Mouse (Mus musculus) kidney, adult 9 months (tissue): ENCODE data around the gene Efcab5.
"Not testable (repeated sequence)": the region's sequence is repeated elsewhere in the genome, so short reads cannot be mapped to it uniquely, and the experiment has no call there.

Source experiments
- DNase-seq: peaks from one replicate; pipeline ENCODE4 v3.0.0; 2022

Efcab5 gene

DNA sequence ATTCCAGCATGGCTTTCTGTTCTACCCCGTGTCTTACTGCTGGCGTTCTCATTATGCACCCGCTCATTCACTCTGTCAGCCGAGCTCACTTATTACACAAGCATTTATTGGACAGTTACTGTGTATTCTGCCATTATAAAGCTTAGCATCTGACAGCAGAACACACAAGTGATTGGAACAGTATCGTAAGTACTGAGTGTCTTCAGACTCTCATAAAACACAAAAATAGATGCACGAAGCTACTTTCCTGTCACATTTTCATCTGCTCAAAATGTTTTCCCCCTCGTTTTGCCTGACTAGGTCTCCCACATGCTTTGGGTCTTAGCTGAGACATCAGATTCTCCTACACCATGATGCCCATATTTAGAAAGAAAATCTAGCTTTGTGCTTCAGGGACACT is 14.2 kb downstream of the Efcab5 start:
- DNase-seq, result no peak

DNA sequence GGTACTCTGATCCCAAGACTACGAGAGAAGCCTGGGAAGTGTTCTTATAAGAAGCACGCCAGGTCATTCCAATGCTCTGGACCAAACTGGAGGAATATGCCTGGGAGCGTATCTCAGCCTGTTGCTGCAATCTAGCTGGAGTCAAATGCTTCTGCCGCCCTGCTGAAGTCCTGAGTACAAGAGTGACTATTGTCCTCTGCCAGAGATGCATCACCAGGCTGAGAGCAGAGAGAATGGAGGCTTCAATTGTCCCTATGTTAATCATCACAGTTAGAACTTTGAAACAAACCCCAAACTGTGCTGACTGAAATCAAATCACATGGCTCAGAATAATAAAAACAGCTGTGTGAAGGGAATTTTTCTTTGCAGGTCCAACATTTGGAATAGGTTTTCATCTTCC is 15.0 kb downstream of the Efcab5 start:
- DNase-seq, result no peak

DNA sequence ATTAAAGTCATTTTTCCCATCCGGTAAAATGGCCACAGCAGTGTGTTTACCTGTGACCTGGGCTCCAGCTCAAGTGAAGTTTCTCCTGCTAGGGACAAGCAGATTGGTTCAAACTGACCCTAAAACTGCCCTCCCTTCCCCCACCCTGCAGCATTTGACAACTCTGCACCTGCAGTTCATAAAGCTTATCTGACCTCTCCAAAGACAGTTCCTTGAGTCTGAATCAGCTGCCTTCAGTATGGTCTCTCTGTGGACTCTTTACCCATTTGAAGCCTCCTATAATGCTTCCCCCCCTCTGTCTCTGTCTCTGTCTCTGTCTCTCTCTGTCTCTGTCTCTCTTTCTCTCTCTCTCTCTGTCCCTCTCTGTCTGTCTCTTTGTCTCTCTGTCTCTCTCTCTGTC is 28.0 kb downstream of the Efcab5 start:
- DNase-seq, result no peak

DNA sequence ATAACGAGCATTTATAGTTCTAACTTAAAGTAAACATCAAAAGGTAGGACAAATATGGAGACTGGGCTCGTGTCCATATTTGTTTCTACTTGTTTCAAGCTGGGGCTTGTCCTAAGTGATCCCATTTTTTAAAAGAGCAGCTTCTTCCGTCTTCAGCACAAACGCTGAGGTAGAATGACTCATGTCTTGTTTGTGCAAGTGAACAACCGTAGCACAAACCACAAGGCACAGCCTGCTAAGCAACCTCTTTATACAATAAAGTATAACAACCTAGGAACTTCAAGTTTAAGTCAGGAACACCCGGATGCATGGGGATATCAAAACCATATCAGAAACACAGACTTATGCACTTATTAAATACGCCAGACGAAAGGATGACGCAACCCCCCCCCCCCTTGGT is 28.4 kb downstream of the Efcab5 start:
- no peak for DNase-seq

DNA sequence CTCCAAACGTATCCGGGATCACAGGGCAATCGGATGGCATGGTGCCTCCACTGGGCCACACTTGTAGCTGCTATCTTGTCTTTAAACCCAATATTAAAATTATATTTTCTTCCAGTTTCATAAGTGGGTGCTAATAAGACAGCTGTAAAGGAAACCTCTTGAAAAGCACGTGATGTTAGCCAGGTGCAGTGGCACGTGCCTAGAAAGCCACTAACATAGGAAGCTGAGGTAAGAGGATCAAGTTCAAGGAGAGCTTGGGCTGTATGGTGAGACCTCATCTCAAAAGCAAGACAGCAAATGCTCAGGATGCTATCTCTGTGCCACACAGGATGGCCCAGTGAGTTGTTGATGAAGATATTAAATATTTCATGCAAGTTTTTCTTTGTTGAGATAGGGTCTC is 34.6 kb downstream of the Efcab5 start:
- DNase-seq, result no peak

DNA sequence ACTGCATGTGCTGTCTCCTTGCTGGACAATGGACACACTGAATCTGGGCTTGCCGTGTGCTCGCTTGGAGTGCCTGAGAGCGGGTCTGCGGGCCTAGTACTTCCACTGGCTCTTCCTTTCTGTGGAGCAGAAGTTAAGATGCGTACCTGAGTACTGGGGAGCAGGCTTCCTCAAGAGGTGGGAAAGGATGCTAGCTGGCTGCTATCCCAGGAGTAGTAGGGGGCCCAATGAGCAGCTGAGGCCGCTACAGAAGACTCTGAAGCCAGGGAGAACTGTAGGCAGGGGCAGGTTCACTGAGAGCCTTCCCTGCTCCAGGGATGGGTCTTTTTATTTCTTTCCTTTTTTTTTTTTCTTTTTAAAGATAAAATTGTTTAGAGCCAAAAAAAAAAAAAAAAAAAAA is 38.0 kb downstream of the Efcab5 start:
- DNase-seq, result no peak

DNA sequence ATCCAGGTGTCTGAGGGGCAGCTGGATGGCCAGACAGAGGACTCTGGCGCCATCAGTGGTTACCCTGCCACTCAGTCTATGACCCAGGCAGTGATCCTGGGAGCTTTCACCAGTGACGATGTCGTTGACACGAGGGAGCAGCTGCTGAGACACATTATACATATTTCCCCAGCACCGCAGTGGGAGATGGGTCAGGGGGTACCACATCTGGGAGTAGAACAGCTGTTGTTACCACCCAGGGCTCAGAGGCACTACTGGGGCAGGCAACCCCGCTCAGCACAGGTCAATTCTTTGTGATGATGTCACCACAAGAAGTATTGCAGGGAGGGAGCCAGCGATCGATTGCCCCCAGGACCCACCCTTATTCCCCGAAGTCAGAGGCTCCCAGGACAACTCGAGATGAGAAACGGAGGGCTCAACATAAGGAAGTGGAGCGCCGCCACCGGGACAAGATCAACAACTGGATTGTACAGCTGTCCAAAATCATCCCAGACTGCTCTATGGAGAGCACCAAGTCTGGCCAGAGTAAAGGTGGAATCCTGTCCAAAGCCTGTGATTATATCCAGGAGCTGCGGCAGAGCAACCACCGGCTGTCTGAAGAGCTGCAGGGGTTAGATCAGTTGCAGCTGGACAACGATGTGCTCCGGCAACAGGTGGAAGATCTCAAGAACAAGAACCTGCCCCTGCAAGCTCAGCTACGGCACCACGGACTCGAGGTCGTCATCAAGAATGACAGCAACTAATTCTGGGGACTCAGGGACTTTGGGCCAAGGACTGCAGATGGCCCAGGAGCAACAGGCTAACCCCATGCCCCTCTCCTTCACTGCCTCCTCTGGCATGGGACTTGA is 38.8 kb downstream of the Efcab5 start:
- DNase-seq, result not testable (repeated sequence)

DNA sequence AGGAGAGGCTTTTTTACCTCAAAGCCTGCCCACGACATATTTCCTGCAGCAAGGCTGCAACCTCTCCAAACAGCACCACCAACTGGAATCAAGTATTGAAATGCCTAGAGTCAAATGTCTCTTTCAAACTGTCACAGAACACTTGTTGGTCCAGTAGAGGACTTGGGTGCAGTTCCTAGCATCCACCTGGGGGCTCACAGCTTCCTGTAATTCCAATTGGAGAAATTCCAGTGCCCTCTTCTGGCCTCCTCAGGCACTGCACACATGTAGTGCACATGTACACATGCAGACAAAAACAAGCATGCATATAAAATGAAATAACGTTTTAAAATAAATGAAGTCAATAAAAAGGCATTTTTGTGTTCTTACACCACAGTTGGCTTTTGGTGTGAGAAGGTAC is 40.0 kb downstream of the Efcab5 start:
- DNase-seq, result no peak

DNA sequence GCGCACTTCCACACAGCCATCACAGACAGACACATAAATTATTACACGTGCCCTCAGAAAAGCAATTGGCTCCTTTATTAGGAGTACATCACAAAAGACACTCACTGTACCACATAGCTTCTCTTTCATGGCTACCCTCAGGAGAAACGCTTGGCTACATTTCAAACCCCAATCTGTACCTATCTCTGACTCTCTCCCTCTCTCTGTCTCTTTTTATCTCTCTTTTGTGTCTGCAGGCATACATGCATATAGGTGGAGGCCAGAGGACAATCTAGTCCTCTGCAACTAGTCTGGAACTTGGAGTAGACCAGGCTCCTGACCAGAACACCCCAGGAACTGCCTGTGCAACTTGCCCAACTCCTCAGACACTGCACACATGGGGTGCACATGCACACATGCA is 41.0 kb downstream of the Efcab5 start:
- DNase-seq, result no peak

DNA sequence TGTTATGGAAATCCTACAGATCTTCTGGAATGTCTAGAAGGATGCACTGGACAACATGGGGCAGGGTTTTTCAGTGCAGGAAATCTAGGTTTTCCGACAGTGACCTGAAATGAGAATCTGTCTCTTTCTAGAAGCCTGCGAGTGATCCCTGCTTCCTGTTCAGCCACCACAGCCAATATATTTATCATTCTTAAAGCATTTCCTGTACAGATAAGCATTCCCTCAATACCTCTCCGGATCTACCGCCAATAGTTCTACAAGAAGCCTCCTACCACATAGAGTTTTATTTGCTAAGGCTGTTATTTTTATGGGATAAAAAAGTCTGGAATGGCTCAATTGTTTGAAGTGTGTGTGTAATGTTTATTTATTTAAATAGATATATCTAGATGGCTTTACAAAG is 43.3 kb downstream of the Efcab5 start:
- no peak for DNase-seq

DNA sequence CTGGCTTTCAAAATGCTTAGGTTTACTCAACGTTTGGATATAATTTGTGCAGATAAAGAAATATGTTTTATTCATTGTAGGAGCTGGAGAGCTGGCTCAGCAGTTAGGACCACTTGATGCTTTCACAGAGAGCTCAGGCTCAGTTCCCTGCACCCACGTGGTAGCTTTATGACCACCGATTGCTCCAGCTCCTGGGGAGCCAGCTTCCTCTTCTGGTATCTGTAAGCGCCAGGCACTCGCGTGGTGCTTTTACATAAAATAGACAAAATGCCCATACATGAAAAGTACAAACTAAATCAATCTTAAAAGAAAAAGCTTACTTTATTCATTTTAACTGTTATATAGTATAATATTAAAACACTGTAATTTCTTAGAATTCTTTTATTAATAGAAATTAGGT is 46.8 kb downstream of the Efcab5 start:
- no peak for DNase-seq

DNA sequence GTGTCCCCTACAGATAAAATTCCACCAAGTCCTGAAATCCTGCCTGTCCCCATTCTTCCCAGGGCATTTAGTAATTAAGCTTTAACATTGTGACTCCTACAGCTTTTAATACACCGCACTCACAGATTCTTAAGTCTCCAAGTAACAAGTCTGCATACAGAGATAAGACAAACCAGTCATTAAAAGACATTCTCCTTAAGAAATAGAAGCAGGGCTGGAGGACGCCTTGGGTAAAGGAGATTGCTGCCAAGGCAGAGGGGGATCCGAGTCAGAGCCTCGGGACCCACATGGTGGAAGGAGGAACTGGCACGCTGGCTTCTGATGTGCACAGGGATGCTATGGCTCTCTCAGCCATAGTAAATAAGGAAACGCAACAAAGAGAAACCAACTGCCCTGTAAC is 48.8 kb downstream of the Efcab5 start:
- DNase-seq, result no peak

DNA sequence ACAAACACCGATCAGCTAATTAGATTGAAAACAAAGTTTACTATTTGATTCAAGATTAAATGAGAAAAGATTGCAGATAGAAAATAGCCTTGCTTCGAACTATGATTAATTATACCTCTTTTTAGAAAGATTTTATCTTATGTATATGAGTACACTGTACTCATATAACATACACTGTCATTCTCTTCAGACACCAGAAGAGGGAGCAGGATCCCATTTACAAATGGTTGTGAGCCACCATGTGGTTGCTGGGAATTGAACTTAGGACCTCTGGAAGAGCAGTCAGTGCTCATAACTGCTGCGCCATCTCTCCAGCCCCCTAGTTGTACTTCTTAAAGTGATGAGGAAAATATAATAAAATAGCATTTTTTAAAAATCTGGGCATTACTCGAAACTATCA is 55.3 kb downstream of the Efcab5 start:
- DNase-seq, result no peak

DNA sequence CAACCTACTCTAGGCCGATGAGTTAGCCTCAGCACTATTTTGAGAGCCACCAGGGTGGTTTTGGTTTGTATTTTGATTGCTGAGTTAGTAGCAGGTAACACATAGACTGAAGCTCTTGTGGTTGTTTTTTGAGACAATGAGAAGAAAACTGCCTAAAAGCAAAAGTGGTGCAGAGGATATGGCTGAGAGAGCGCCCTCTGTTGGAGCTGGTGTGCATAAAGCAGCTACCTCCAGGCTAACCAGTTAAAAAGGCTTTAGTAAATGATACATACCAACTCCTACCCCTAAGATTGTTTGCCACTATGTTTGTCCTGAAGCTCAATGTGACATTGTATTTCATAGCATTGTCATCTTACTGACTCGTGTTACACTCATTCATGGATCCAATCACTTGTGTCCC is 56.2 kb downstream of the Efcab5 start:
- peak; percentile 39 for DNase-seq

DNA sequence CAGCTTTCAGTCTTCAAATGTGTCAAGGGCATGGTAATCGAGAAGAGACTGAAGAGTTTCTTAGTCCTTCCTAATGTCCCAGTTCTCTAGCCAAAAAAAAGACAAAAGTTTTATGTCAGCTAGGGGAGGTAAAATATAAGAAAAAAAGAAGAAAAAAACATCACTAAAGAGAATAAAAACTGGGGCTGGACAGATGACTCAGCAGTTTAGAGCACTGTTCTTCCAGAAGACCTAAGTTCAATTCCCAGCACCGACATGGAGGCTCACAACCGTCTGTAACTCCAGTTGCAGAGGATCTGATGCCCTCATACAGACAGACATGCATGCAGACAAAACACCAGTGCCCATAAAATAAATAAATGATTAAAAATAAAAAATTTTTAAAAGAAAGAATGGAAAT is 60.2 kb downstream of the Efcab5 start:
- DNase-seq, result no peak

DNA sequence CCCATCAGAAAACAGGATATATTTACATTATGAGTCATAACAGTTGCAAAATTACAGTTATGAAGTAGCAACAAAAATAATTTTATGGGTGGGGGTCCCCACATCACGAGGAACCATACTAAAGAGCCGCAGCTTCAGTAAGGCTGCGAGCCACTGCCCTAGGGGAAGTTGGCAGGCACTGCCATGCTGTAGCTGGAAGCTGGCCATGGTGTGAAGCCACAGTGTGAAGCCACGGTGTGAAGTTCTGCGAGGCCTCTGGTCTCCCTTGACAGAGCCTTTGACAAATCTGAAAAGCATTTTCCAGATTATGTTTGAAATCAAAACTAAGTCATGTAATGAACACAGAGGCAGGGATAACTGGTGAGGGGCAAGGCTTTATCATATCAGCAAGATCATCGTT is 77.6 kb downstream of the Efcab5 start:
- DNase-seq, result no peak

DNA sequence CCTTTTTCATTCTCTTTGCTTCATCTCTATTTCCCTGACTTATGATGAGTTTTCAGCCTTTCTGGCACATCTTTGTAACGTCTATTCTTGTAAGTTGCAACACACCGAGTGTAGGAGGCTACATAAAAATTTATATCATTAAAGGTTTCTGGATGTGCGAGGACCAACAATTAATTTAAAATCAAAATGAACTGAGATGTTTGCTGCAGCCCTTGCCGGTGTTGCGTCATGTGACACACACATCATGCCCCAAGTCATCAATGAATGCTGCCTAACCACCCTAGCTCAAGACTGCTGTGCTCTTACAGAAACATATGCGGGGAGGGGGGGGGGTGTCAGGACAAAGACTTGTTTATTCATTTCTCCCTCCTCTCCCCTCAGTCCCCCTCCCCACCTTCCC is 80.3 kb downstream of the Efcab5 start:
- DNase-seq, result no peak

DNA sequence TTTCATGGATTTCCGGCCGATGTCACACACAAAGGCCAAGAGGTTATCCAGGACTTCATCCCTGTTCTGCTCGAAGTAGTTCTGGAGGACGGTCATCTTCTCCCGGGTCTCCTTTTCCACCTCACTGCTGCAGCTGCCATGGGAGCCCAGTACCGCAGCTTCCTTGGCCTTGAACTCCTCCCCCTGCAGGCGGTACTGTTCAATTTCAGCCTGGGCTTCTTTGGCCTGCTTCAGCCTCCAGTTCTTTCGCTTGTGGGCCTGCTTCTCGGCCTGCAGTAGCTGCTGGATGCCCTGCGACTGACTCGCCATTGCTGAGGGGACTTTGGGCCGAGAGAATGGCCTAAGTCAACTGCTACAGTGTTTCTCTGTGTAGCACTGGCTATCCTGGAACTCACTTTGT is 80.9 kb downstream of the Efcab5 start:
- not testable (repeated sequence) for DNase-seq

DNA sequence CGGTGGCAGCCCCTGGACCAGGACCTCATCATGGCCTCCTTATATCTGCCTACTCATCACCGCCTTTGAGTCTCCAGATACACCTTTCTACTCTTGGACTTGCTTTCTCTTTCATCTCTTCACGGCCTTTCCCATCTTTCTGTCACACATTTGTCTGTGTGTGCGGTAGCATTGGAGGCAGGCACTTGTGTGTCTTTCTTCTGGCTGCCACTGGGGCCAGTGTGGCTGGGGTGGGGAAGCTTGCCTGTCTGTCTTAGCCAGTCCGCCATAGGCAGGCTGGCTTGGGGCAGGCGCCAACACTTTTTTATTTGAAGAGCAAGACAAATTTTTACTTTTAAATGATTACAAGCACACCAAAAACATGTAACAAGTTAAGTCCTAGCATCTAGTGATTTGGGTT is 81.8 kb downstream of the Efcab5 start:
- no peak for DNase-seq

DNA sequence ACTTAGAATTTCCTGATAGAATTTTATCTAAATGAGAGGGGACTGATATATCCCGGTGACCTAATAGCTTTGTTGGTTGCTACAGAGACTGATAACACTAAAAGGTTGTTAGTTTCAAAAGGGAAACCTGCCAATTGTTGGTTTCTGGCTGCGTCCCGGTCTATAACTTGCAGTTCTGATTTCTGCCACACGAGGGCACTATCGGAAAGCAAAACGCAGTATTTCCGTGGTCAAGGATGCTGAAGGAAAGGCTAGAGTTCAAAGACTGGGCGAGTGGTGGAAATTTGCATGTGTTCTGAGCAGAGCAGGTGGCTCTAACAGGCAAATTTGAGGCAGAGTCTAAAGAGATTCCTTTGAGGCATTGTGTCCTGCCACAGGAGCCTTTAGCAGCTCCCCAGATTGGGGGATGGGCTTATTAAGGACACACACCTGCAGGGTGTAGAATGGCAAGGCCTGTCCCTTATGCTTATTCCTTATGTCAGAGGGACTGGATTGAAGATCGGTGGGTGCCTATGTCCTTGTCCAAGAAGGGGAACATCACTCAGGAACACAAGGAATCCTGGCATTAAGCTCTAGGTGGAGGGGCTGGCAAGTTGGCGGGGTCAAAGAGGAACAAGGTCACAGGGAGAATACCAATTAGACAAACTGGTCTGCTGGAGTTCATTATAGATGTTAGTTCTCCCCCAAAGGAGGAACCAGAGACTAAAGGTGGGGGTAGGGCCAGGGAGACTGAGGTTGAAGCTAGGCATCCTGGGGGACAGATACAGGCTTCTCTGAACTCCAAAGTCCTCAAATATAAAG is 88.4 kb downstream of the Efcab5 start:
- peak; percentile 89 for DNase-seq

DNA sequence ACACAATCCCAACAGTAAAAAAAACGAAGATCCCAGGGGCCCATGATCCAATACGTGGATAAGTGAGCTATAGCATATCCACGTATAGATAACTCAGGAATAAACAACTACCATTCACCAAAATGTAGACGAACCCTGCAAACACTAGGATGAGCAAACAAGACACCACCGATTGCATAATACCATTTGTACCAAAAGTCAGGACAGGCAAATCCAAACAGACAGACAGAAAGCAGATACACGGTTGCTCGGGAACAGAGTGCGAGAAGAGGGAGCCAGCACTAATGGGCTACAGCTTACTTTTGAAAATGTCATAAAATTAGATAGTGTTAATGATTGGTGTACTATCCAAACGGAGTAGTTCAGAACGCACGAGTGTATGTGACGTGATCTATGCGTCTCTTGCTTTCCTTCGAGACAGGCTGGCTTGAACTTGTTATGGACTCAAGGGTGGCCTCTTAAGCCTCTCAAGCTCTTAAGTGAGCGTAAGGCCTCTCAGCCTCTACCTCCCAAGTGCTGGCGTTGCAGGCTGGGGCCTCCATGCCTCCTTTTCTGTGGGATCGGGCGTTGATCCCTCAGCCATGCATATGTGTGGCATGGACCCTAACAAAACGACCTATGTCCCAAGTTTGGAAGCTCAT is 90.3 kb downstream of the Efcab5 start:
- no peak for DNase-seq

DNA sequence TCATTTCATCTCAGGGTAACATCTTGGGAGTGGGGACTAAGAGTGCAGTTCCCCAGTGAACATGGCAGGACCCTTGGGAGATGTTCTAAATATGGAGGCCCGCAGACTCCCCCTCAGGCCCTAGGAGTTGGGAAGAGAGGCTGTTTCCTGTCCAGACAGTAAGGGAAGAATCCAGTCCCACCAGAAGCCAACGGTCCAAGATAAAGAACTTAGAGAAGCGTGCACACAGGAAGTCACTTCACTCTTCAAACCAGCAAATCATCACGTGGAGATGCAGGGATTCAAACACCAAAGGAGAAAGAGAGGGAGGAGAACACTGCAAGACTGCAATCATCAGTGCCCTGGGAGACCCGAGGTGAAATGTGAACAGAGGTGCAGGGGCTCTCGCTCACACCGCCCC is 91.8 kb downstream of the Efcab5 start:
- no peak for DNase-seq

DNA sequence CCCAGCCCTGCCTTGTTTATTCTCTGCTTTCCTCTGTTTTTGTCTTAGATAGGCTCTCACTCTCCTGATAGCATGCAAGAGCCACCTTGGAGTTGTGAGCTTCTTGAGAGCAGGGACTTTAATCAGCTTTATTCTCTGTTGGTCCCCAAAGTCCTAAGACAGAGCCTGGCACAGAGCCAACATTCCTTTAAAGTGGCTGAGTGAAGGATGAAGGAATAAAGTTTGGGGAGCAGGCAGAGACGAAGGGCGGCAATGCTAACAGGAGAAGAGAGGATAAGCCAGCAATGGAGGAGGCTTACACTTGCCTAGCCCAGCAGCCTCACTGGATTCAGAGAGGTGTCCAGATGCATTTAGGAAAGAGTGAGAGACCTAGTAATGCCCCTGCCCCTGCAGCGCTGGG is 92.2 kb downstream of the Efcab5 start:
- no peak for DNase-seq

DNA sequence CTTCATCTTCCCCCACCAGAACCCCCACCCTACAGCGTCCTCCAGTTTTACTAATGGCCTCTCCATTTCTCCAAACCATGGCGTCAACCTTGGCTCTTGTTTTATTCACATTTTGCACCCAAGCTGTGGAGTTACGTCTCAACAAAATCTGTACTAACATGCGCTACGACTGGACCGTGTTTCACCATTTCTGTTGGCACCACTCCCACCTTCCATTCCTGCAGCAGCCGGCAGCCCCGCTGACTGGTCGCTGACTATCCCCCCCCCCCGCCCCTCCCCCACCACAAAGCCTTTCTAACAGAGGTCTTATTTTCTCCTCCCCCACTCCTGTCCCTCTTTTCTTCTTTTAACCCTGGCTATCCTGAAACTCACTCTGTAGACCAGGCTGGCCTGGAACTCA is 93.6 kb downstream of the Efcab5 start:
- DNase-seq, result no peak
